ENCODE assay signal across 8 mouse cellular contexts in the genomic region with DNA sequence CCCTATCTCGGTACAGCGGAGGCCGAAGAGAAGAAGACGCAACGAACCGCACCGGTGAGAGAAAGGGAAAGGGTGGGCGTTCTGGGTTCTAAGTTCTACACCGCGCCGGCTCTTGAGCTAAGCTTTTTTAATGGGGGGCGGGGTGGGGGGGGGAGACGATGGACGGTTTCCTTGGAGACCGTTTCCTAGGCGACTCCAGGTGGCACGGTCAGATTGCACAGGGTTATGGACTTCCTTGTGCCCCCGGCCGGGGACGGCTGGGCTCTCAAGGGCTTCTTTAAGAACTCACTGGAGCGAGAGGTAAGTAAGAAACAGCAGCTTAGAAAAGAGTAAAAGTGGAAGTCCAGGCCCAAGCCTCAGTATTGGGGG. TPM values are rescaled to one million over a fixed set of nuclear protein-coding genes. Genes with fewer than 3 reads are reported as not detected.
DNase-seq lines count a peak whose midpoint lies in the region; ATAC-seq and TF ChIP-seq lines count a peak whose summit lies in the region.

No protein-coding gene starts in this region.

- H3K4me2 ChIP-seq in heart, embryonic 12.5 days = peak overlapping the region; percentile 89
- peak overlapping the region; percentile 70 for H3K4me2 ChIP-seq in heart, embryonic 16.5 days (ENCODE audit: low read depth, low read length)
- H3K4me2 ChIP-seq in liver, embryonic 14.5 days (ENCODE audit: low read depth) = peak overlapping the region; percentile 81

- peaks cover 25% of the 10 kb centered on the region for H3K4me1 ChIP-seq in heart, embryonic 12.5 days (replicated peaks)
- H3K4me1 ChIP-seq in heart, embryonic 16.5 days (ENCODE audit: control insufficient read depth, insufficient read depth, low read length) = peaks cover 21% of the 10 kb centered on the region
- peaks cover 11 to 17% of the 10 kb centered on the region in 2 experiments for H3K4me1 ChIP-seq in liver, embryonic 14.5 days (replicated peaks; ENCODE audit: control insufficient read depth in 2 of 2, insufficient read depth in 2 of 2, low read length in 1 of 2)

- no peaks in the 10 kb centered on the region for H3K27me3 ChIP-seq in heart, embryonic 12.5 days (replicated peaks)
- no peaks in the 10 kb centered on the region for H3K27me3 ChIP-seq in heart, embryonic 16.5 days (ENCODE audit: control insufficient read depth, insufficient read depth, low read length)
- H3K27me3 ChIP-seq in liver, embryonic 14.5 days (ENCODE audit: control insufficient read depth, insufficient read depth, low read length) = no peaks in the 10 kb centered on the region

- ATAC-seq in heart, embryonic 12.5 days (ENCODE audit: insufficient number of reproducible peaks, low FRiP score) = peak; percentile 42; the same call in 1 of the 2 replicates
- no peak; the same call in 1 of the 2 replicates for ATAC-seq in heart, embryonic 16.5 days (replicated peaks; ENCODE audit: extremely low read depth, insufficient read depth, low FRiP score)
- peak; percentile 57 for ATAC-seq in liver, embryonic 14.5 days (ENCODE audit: insufficient read depth)

- H3K27ac ChIP-seq in heart, embryonic 12.5 days (ENCODE audit: poor library complexity, severe bottlenecking) = peak overlapping the region; percentile 95
- H3K27ac ChIP-seq in heart, embryonic 16.5 days (ENCODE audit: low read length) = peak overlapping the region; percentile 97
- peak overlapping the region; percentile 64 for H3K27ac ChIP-seq in liver, embryonic 14.5 days

- under 1% methylated on average over 21 of the region's 21 CpGs for WGBS in heart, embryonic 12.5 days
- WGBS in heart, embryonic 16.5 days = under 1% methylated on average over 21 of the region's 21 CpGs
- WGBS in liver, embryonic 14.5 days (ENCODE audit: insufficient replicate concordance) = 0% methylated on average over 21 of the region's 21 CpGs

- TF ChIP-seq CTCF in liver, embryonic 14.5 days (IDR thresholded peaks at IDR 0.05; ENCODE audit: low read depth) = no peak

- peak overlapping the region; percentile 95 for H3K4me3 ChIP-seq in heart, embryonic 12.5 days
- H3K4me3 ChIP-seq in heart, embryonic 16.5 days (ENCODE audit: low read length) = peak overlapping the region; percentile 98
- H3K4me3 ChIP-seq in liver, embryonic 14.5 days (ENCODE audit: insufficient read depth in 1 of 2, low read depth in 2 of 2, low read length in 2 of 2) = peak overlapping the region; percentile 78 to 83

- TF ChIP-seq EP300 in liver, embryonic 14.5 days (IDR thresholded peaks at IDR 0.05; ENCODE audit: low read depth) = no peak

- peaks cover 61% of the 10 kb centered on the region for H3K36me3 ChIP-seq in heart, embryonic 12.5 days
- H3K36me3 ChIP-seq in heart, embryonic 16.5 days (ENCODE audit: control insufficient read depth, insufficient read depth) = peaks cover 32% of the 10 kb centered on the region
- H3K36me3 ChIP-seq in liver, embryonic 14.5 days (replicated peaks; ENCODE audit: control insufficient read depth, insufficient read depth, low read depth) = peaks cover 34% of the 10 kb centered on the region

- H3K9me3 ChIP-seq in heart, embryonic 12.5 days (replicated peaks) = no peaks in the 10 kb centered on the region
- H3K9me3 ChIP-seq in heart, embryonic 16.5 days (replicated peaks; ENCODE audit: control insufficient read depth, low read length) = no peaks in the 10 kb centered on the region
- H3K9me3 ChIP-seq in liver, embryonic 14.5 days (ENCODE audit: control insufficient read depth, low read length) = no peaks in the 10 kb centered on the region

- no peak for DNase-seq in heart, adult 11 months
- peak; percentile 84 for DNase-seq in R1 (ENCODE audit: low read depth, low spot score)
- no peak for DNase-seq in liver, embryonic 14.5 days (ENCODE audit: low read depth in 3 of 3, low spot score in 3 of 3)
- no peak for DNase-seq in gastrocnemius, postnatal 25 days
- no peak for DNase-seq in frontal cortex, postnatal 14 days (ENCODE audit: low spot score in 2 of 2)
- DNase-seq in right cerebral cortex, postnatal 4 days = no peak

- H3K9ac ChIP-seq in heart, embryonic 12.5 days = peak overlapping the region; percentile 98
- H3K9ac ChIP-seq in heart, embryonic 16.5 days (ENCODE audit: low read length) = peak overlapping the region; percentile 99
- H3K9ac ChIP-seq in liver, embryonic 14.5 days (replicated peaks) = peak overlapping the region; percentile 87

RNA-seq across cellular contexts. Expression of a gene that starts 0.2 kb away (rescaled TPM):
- 332 and 336 TPM in 2 replicates for polyA plus RNA-seq in heart, embryonic 12.5 days (2016; fragmentation: Nextera tagmentation; extraction: Ambion mirVana)
- polyA plus RNA-seq in heart, embryonic 16.5 days (2015; fragmentation: Nextera tagmentation; extraction: Ambion mirVana) = 414 and 420 TPM in 2 replicates
- polyA plus RNA-seq in liver, embryonic 14.5 days (2012; rRNA removed) = 73.4 and 79.0 TPM in 2 replicates
- polyA plus RNA-seq in liver, embryonic 14.5 days (2014; fragmentation: Nextera tagmentation; extraction: Ambion mirVana) = 138 and 144 TPM in 2 replicates
- 100 to 1,000 TPM; 455 to 488 TPM for total RNA-seq in gastrocnemius, postnatal 25 days (2021)

RNA-seq across cellular contexts. Expression of a gene that starts 0.3 kb away (rescaled TPM):
- 27.0 and 27.3 TPM in 2 replicates for polyA plus RNA-seq in heart, embryonic 12.5 days (2016; fragmentation: Nextera tagmentation; extraction: Ambion mirVana)
- 27.8 and 29.1 TPM in 2 replicates for polyA plus RNA-seq in heart, embryonic 16.5 days (2015; fragmentation: Nextera tagmentation; extraction: Ambion mirVana)
- polyA plus RNA-seq in liver, embryonic 14.5 days (2012; rRNA removed) = 7.9 and 8.8 TPM in 2 replicates
- 13.4 and 14.6 TPM in 2 replicates for polyA plus RNA-seq in liver, embryonic 14.5 days (2014; fragmentation: Nextera tagmentation; extraction: Ambion mirVana)
- total RNA-seq in gastrocnemius, postnatal 25 days (2021) = 10 to 100 TPM; 12.1 to 15.4 TPM

RNA-seq across cellular contexts. Expression of a gene that starts 19.2 kb away (rescaled TPM):
- polyA plus RNA-seq in heart, embryonic 12.5 days (2016; fragmentation: Nextera tagmentation; extraction: Ambion mirVana) = 16.5 and 18.9 TPM in 2 replicates
- 10.8 and 11.2 TPM in 2 replicates for polyA plus RNA-seq in heart, embryonic 16.5 days (2015; fragmentation: Nextera tagmentation; extraction: Ambion mirVana)
- polyA plus RNA-seq in liver, embryonic 14.5 days (2012; rRNA removed) = 1.9 and 2.2 TPM in 2 replicates
- 2.5 and 2.7 TPM in 2 replicates for polyA plus RNA-seq in liver, embryonic 14.5 days (2014; fragmentation: Nextera tagmentation; extraction: Ambion mirVana)
- total RNA-seq in gastrocnemius, postnatal 25 days (2021) = 1 to 10 TPM; 3.2 to 4.3 TPM

RNA-seq across cellular contexts. Expression of a gene that starts 35.3 kb away (rescaled TPM):
- polyA plus RNA-seq in heart, embryonic 12.5 days (2016; fragmentation: Nextera tagmentation; extraction: Ambion mirVana) = 136 and 141 TPM in 2 replicates
- 100 and 108 TPM in 2 replicates for polyA plus RNA-seq in heart, embryonic 16.5 days (2015; fragmentation: Nextera tagmentation; extraction: Ambion mirVana)
- 35.6 and 37.9 TPM in 2 replicates for polyA plus RNA-seq in liver, embryonic 14.5 days (2012; rRNA removed)
- 33.5 and 38.4 TPM in 2 replicates for polyA plus RNA-seq in liver, embryonic 14.5 days (2014; fragmentation: Nextera tagmentation; extraction: Ambion mirVana)
- 10 to 100 TPM; 39.5 to 54.5 TPM for total RNA-seq in gastrocnemius, postnatal 25 days (2021)

RNA-seq across cellular contexts. Expression of a gene that starts 57.9 kb away (rescaled TPM):
- polyA plus RNA-seq in heart, embryonic 12.5 days (2016; fragmentation: Nextera tagmentation; extraction: Ambion mirVana) = 201 and 211 TPM in 2 replicates
- 259 and 270 TPM in 2 replicates for polyA plus RNA-seq in heart, embryonic 16.5 days (2015; fragmentation: Nextera tagmentation; extraction: Ambion mirVana)
- polyA plus RNA-seq in liver, embryonic 14.5 days (2012; rRNA removed) = 43.9 and 52.2 TPM in 2 replicates
- 128 and 135 TPM in 2 replicates for polyA plus RNA-seq in liver, embryonic 14.5 days (2014; fragmentation: Nextera tagmentation; extraction: Ambion mirVana)
- total RNA-seq in gastrocnemius, postnatal 25 days (2021) = 100 to 1,000 TPM; 164 to 165 TPM
